Mouse (Mus musculus) hindlimb bud, embryonic 11.5 days (tissue): ENCODE measurements around the gene Epb41l1.

Experiments
- DNase-seq: peaks from one replicate; pipeline ENCODE4 v3.0.0-alpha.2; 2012; ENCODE audit warnings: low read depth, low spot score; ENCODE audit errors: extremely low spot score

Gene Epb41l1

GRCm38 (mm10) chr2:156584797-156585471, 164.2 kb downstream of the Epb41l1 start:
- DNase-seq, result no peak

GRCm38 (mm10) chr2:156589481-156589880, 168.8 kb downstream of the Epb41l1 start:
- DNase-seq, result no peak
